Mouse (Mus musculus): ENCODE data around the gene Lrrc7. TPM values are rescaled to one million over a fixed set of nuclear protein-coding genes. Genes with fewer than 3 reads are reported as not detected.

The Lrrc7 gene
- polyA plus RNA-seq, 1 experiment from 2014 or later: 0.22 TPM

DNA sequence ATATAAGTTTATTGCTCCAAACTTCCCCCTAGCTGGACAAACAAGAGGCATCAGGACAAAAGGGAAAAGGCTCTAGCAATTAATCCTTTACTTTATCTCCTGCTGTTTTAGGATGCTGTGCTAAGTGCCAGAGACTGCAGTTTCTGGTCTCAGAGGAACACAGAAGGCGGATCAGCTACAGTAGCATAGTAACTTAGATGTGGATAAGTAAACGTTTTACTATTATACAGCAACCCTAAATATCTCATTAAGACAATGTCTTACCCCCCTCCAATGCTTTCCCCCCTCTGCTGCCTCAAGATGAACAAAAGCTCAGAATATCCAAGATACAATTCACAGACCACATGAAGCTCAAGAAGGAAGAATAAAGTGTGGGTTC lies 174.0 kb downstream of the Lrrc7 start:
- no peaks in the 10 kb centered on the region for H3K4me1 ChIP-seq (replicated peaks; ENCODE audit: control insufficient read depth, insufficient read depth, low read length)
- no peak for ATAC-seq (replicated peaks; ENCODE audit: low FRiP score)
- DNase-seq (ENCODE audit: low spot score): no peak
- no peaks in the 10 kb centered on the region for H3K27me3 ChIP-seq (replicated peaks; ENCODE audit: control insufficient read depth, insufficient read depth, low read length)
- no peaks in the 10 kb centered on the region for H3K36me3 ChIP-seq (ENCODE audit: control insufficient read depth, insufficient read depth, low read length)
- no peaks in the 10 kb centered on the region for H3K9me3 ChIP-seq (ENCODE audit: control insufficient read depth, low read length)
- 36% methylated on average over 2 of the region's 2 CpGs for WGBS
- no peak overlapping the region for H3K27ac ChIP-seq (ENCODE audit: low read depth, low read length)
- H3K4me3 ChIP-seq (ENCODE audit: low read depth, low read length): no peak overlapping the region
- no peak overlapping the region for H3K9ac ChIP-seq (ENCODE audit: low read depth, low read length)
- no peak overlapping the region for H3K4me2 ChIP-seq

DNA sequence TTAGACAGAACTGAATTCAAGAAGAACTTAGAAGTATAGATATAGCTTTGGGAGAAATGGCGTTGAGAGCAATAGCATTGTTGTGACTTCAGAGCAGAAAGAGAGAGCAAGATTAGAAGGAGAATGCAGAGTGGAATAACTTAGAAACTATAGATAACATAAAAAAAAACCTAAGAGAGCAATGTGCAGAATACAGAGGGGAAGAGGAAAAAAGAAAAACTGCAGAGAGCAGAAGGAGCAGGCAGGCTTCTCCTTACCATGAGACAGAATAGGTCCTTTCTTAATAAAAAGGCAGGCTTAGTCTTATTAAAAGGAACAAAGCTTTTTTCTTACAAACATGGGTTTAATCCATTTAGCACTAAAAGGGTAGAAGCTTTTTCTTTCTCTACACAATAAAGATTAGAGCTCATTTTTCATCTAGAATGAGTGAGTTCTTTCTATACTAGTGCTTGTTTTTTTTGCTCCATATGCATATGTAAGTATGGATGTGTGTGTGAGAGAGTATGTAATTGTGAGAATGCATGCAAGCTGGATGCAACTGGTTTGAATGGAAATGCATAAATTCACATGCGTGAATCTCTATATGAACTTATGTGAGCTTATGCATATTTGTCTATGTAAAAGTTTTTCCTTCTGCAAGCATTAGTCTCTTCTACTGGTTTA lies 174.5 kb downstream of the Lrrc7 start:
- Histone ChIP-seq H3K4me2 (no peak overlapping the region), H3K4me3 (ENCODE audit: low read depth, low read length) (no peak overlapping the region), H3K9ac (ENCODE audit: low read depth, low read length) (no peak overlapping the region), H3K4me1 (replicated peaks; ENCODE audit: control insufficient read depth, insufficient read depth, low read length) (no peaks in the 10 kb centered on the region), H3K9me3 (ENCODE audit: control insufficient read depth, low read length) (no peaks in the 10 kb centered on the region), H3K36me3 (ENCODE audit: control insufficient read depth, insufficient read depth, low read length) (no peaks in the 10 kb centered on the region), H3K27me3 (replicated peaks; ENCODE audit: control insufficient read depth, insufficient read depth, low read length) (no peaks in the 10 kb centered on the region), H3K27ac (ENCODE audit: low read depth, low read length) (no peak overlapping the region)
- 72% methylated on average over 2 of the region's 2 CpGs for WGBS
- ATAC-seq (replicated peaks; ENCODE audit: low FRiP score): no peak
- DNase-seq (ENCODE audit: low spot score): no peak

GRCm38 (mm10) chr3:158386848-158387247 lies 175.2 kb downstream of the Lrrc7 start:
- no peaks in the 10 kb centered on the region for H3K36me3 ChIP-seq (ENCODE audit: control insufficient read depth, insufficient read depth, low read length)
- ATAC-seq (replicated peaks; ENCODE audit: low FRiP score) (no peak), DNase-seq (ENCODE audit: low spot score) (no peak)
- no peak overlapping the region for H3K27ac ChIP-seq (ENCODE audit: low read depth, low read length)
- no peak overlapping the region for H3K4me2 ChIP-seq
- H3K4me1 ChIP-seq (replicated peaks; ENCODE audit: control insufficient read depth, insufficient read depth, low read length): no peaks in the 10 kb centered on the region
- no peaks in the 10 kb centered on the region for H3K27me3 ChIP-seq (replicated peaks; ENCODE audit: control insufficient read depth, insufficient read depth, low read length)
- H3K9ac ChIP-seq (ENCODE audit: low read depth, low read length): no peak overlapping the region
- no peak overlapping the region for H3K4me3 ChIP-seq (ENCODE audit: low read depth, low read length)
- no peaks in the 10 kb centered on the region for H3K9me3 ChIP-seq (ENCODE audit: control insufficient read depth, low read length)
- WGBS: 36% methylated on average over 1 of the region's 1 CpGs

- H3K4me2 ChIP-seq: no peak overlapping the region
- no peak overlapping the region for H3K9ac ChIP-seq (ENCODE audit: low read depth, low read length)
- DNase-seq (ENCODE audit: low spot score): no peak
- H3K9me3 ChIP-seq (ENCODE audit: control insufficient read depth, low read length): no peaks in the 10 kb centered on the region
- H3K27me3 ChIP-seq (replicated peaks; ENCODE audit: control insufficient read depth, insufficient read depth, low read length): no peaks in the 10 kb centered on the region
- no peak for ATAC-seq (replicated peaks; ENCODE audit: low FRiP score)
- no peaks in the 10 kb centered on the region for H3K36me3 ChIP-seq (ENCODE audit: control insufficient read depth, insufficient read depth, low read length)
- H3K4me1 ChIP-seq (replicated peaks; ENCODE audit: control insufficient read depth, insufficient read depth, low read length): no peaks in the 10 kb centered on the region
- H3K27ac ChIP-seq (ENCODE audit: low read depth, low read length): no peak overlapping the region
- WGBS: 2% methylated on average over 1 of the region's 1 CpGs
- H3K4me3 ChIP-seq (ENCODE audit: low read depth, low read length): no peak overlapping the region
Observed at GRCm38 (mm10) chr3:158375885-158376284, 186.1 kb downstream of the Lrrc7 start.

DNA sequence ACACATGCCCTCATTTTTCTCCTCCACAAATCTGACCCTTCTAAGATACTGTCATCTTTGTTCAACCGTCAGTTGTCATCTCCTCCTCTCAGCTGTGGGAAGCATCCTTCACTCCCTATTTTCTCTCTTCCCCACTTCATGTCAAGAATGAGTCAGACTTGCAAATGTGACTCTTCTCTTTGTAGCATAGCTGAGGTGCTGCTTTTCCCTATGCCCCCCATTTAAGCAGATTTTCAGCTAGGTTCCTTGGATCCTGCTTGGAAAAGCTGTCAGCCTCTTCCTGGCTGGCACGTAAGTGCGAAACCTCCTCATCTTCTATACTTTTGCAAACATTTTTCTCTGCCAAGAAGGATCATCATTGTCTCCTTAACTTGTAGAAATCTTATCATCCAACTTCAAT lies 192.9 kb downstream of the Lrrc7 start:
- H3K9ac ChIP-seq (ENCODE audit: low read depth, low read length): no peak overlapping the region

DNA sequence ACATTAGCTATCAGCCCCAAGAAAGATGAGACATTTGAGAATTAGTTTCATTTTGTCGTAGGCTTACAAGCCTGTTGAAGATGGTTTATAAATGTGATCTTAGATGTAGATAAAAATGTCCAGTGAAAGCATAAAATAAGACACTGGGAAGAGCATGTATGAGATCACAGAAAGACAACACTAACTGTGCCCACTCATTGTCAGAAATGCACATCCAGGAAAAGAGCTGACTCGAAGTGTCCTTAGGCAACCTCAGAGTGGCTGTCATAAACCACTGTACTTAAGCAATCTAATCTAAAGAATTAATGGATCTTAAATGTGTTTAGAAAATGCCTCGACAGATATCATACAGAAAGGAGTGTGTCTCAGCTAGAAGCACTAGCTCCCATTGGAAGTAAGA lies 196.2 kb downstream of the Lrrc7 start:
- H3K27ac ChIP-seq (ENCODE audit: low read depth, low read length): no peak overlapping the region
- no peak overlapping the region for H3K9ac ChIP-seq (ENCODE audit: low read depth, low read length)
- no peaks in the 10 kb centered on the region for H3K9me3 ChIP-seq (ENCODE audit: control insufficient read depth, low read length)
- H3K27me3 ChIP-seq (replicated peaks; ENCODE audit: control insufficient read depth, insufficient read depth, low read length): no peaks in the 10 kb centered on the region
- no peak for ATAC-seq (replicated peaks; ENCODE audit: low FRiP score)
- no peaks in the 10 kb centered on the region for H3K4me1 ChIP-seq (replicated peaks; ENCODE audit: control insufficient read depth, insufficient read depth, low read length)
- H3K36me3 ChIP-seq (ENCODE audit: control insufficient read depth, insufficient read depth, low read length): no peaks in the 10 kb centered on the region
- no peak overlapping the region for H3K4me2 ChIP-seq
- DNase-seq (ENCODE audit: low spot score): no peak
- WGBS: 63% methylated on average over 3 of the region's 3 CpGs
- no peak overlapping the region for H3K4me3 ChIP-seq (ENCODE audit: low read depth, low read length)

More for the DNA sequence above, 192.9 kb downstream of the Lrrc7 start:
- DNase-seq (ENCODE audit: low spot score): no peak
- Histone ChIP-seq H3K36me3 (ENCODE audit: control insufficient read depth, insufficient read depth, low read length) (no peaks in the 10 kb centered on the region), H3K4me1 (replicated peaks; ENCODE audit: control insufficient read depth, insufficient read depth, low read length) (no peaks in the 10 kb centered on the region), H3K9me3 (ENCODE audit: control insufficient read depth, low read length) (no peaks in the 10 kb centered on the region), H3K27ac (ENCODE audit: low read depth, low read length) (no peak overlapping the region), H3K4me3 (ENCODE audit: low read depth, low read length) (no peak overlapping the region), H3K4me2 (no peak overlapping the region), H3K27me3 (replicated peaks; ENCODE audit: control insufficient read depth, insufficient read depth, low read length) (no peaks in the 10 kb centered on the region)
- 77% methylated on average over 3 of the region's 3 CpGs for WGBS
- no peak for ATAC-seq (replicated peaks; ENCODE audit: low FRiP score)

GRCm38 (mm10) chr3:158362091-158362490 lies 199.9 kb downstream of the Lrrc7 start:
- no peaks in the 10 kb centered on the region for H3K36me3 ChIP-seq (ENCODE audit: control insufficient read depth, insufficient read depth, low read length)
- no peaks in the 10 kb centered on the region for H3K9me3 ChIP-seq (ENCODE audit: control insufficient read depth, low read length)
- WGBS: 84% methylated on average over 2 of the region's 2 CpGs
- no peak overlapping the region for H3K4me2 ChIP-seq
- no peak overlapping the region for H3K9ac ChIP-seq (ENCODE audit: low read depth, low read length)
- DNase-seq (ENCODE audit: low spot score): no peak
- H3K27me3 ChIP-seq (replicated peaks; ENCODE audit: control insufficient read depth, insufficient read depth, low read length): no peaks in the 10 kb centered on the region
- ATAC-seq (replicated peaks; ENCODE audit: low FRiP score): no peak
- no peaks in the 10 kb centered on the region for H3K4me1 ChIP-seq (replicated peaks; ENCODE audit: control insufficient read depth, insufficient read depth, low read length)
- no peak overlapping the region for H3K4me3 ChIP-seq (ENCODE audit: low read depth, low read length)
- H3K27ac ChIP-seq (ENCODE audit: low read depth, low read length): no peak overlapping the region

GRCm38 (mm10) chr3:158356706-158357105 lies 205.3 kb downstream of the Lrrc7 start:
- Histone ChIP-seq H3K4me2 (no peak overlapping the region), H3K9me3 (ENCODE audit: control insufficient read depth, low read length) (no peaks in the 10 kb centered on the region), H3K4me1 (replicated peaks; ENCODE audit: control insufficient read depth, insufficient read depth, low read length) (no peaks in the 10 kb centered on the region), H3K27ac (ENCODE audit: low read depth, low read length) (no peak overlapping the region), H3K9ac (ENCODE audit: low read depth, low read length) (no peak overlapping the region), H3K36me3 (ENCODE audit: control insufficient read depth, insufficient read depth, low read length) (no peaks in the 10 kb centered on the region), H3K4me3 (ENCODE audit: low read depth, low read length) (no peak overlapping the region), H3K27me3 (replicated peaks; ENCODE audit: control insufficient read depth, insufficient read depth, low read length) (no peaks in the 10 kb centered on the region)
- ATAC-seq (replicated peaks; ENCODE audit: low FRiP score) (no peak), DNase-seq (ENCODE audit: low spot score) (no peak)
- WGBS: 81% methylated on average over 1 of the region's 1 CpGs

GRCm38 (mm10) chr3:158356194-158356593 lies 205.8 kb downstream of the Lrrc7 start:
- Histone ChIP-seq H3K4me3 (ENCODE audit: low read depth, low read length) (no peak overlapping the region), H3K36me3 (ENCODE audit: control insufficient read depth, insufficient read depth, low read length) (no peaks in the 10 kb centered on the region), H3K4me1 (replicated peaks; ENCODE audit: control insufficient read depth, insufficient read depth, low read length) (no peaks in the 10 kb centered on the region), H3K9ac (ENCODE audit: low read depth, low read length) (no peak overlapping the region), H3K4me2 (no peak overlapping the region), H3K27ac (ENCODE audit: low read depth, low read length) (no peak overlapping the region), H3K27me3 (replicated peaks; ENCODE audit: control insufficient read depth, insufficient read depth, low read length) (no peaks in the 10 kb centered on the region), H3K9me3 (ENCODE audit: control insufficient read depth, low read length) (no peaks in the 10 kb centered on the region)
- WGBS: 81% methylated on average over 4 of the region's 4 CpGs
- no peak for ATAC-seq (replicated peaks; ENCODE audit: low FRiP score)
- no peak for DNase-seq (ENCODE audit: low spot score)

Data from liver, embryonic 11.5 days (tissue).